Mouse (Mus musculus) myocyte (in vitro differentiated cells): Measurements from ENCODE around the gene Aifm3.
"Not testable (repeated sequence)": the region's sequence is repeated elsewhere in the genome, so short reads cannot be mapped to it uniquely, and the experiment has no call there.

Source experiments
- CEBPB ChIP-seq: IDR thresholded peaks from 2 replicates; pipeline ENCODE4 v1.6.1; 2011; ENCODE audit warnings: mild to moderate bottlenecking, moderate library complexity; ENCODE audit not compliant: poor library complexity, insufficient read depth, severe bottlenecking
- E2F4 ChIP-seq: IDR thresholded peaks from one replicate; pipeline ENCODE4 v1.6.1; 2011; ENCODE audit warnings: mild to moderate bottlenecking, control low read depth, moderate library complexity; ENCODE audit not compliant: insufficient read depth
- MAX ChIP-seq: IDR thresholded peaks from one replicate; pipeline ENCODE4 v1.6.1; 2011; ENCODE audit warnings: low read depth, mild to moderate bottlenecking, control low read depth
- POLR2A ChIP-seq: IDR thresholded peaks from one replicate; pipeline ENCODE4 v1.6.1; 2011; ENCODE audit warnings: low read depth, mild to moderate bottlenecking, control low read depth, moderate library complexity; ENCODE audit not compliant: insufficient read length
- POLR2AphosphoS2 ChIP-seq: IDR thresholded peaks from one replicate; pipeline ENCODE4 v1.6.1; 2011; ENCODE audit warnings: low read depth, control low read depth; ENCODE audit not compliant: insufficient read length
- SRF ChIP-seq: IDR thresholded peaks from one replicate; pipeline ENCODE4 v1.6.1; 2011; ENCODE audit warnings: low read depth; ENCODE audit not compliant: control insufficient read depth, insufficient read length
- TCF12 ChIP-seq: IDR thresholded peaks from one replicate; pipeline ENCODE4 v1.6.1; 2011; ENCODE audit warnings: mild to moderate bottlenecking, control low read depth; ENCODE audit not compliant: poor library complexity, insufficient read depth, severe bottlenecking
- USF1 ChIP-seq: IDR thresholded peaks from one replicate; pipeline ENCODE4 v1.6.1; 2011; ENCODE audit warnings: low read depth, mild to moderate bottlenecking, control low read depth, moderate library complexity

- not testable (repeated sequence) for TF ChIP-seq POLR2A, TCF12, USF1, SRF, CEBPB, E2F4, MAX, POLR2AphosphoS2
Measured at GRCm38 (mm10) chr16:17508031-17508430, 18.6 kb downstream of the Aifm3 start.
